In the genomic region with DNA sequence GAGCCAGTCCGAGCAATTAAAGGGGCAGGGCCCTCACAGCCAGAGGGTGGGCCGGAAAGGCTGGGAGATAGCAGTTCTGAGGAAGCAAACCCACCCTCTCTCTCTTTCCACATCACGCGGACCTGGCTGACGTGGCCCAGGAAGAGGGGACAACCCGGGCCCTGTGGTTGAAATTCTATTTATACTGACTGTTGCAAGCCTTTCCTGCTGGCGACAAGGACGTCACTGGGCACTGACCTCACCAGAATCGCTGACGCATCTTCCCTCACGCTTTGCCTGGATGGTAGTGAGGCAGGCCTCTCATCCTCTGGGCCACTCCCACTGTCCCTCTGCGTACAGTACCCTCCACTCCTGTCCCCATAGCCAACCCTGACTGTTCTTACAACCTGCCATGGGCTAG, we compare ENCODE assay signal across 18 mouse cellular contexts. TPM values are rescaled to one million over a fixed set of nuclear protein-coding genes. Genes with fewer than 3 reads are reported as not detected.
DNase-seq lines count a peak whose midpoint lies in the region; ATAC-seq lines count a peak whose summit lies in the region.
"Had no signal": no experiment of that assay in that cellular context is flagged by ENCODE, and none has a peak within 500 bp of the region (broad histone marks: within the 10 kb centered on the region; RNA-seq: fewer than 3 reads in every experiment).

No protein-coding gene starts in this region.

- peaks cover 19% of the 10 kb centered on the region; the same call in 1 of the 2 replicates for H3K4me1 ChIP-seq in liver, embryonic 11.5 days (replicated peaks; ENCODE audit: control insufficient read depth, insufficient read depth, low read length)
- H3K4me1 ChIP-seq in liver, embryonic 12.5 days = peaks cover 86% of the 10 kb centered on the region
- H3K4me1 ChIP-seq: neural tube, embryonic 15.5 days had no signal

- H3K36me3 ChIP-seq in liver, embryonic 11.5 days (ENCODE audit: control insufficient read depth, insufficient read depth, low read length) = no peaks in the 10 kb centered on the region
- peaks cover 42% of the 10 kb centered on the region for H3K36me3 ChIP-seq in liver, embryonic 12.5 days
- H3K36me3 ChIP-seq: embryonic facial prominence, embryonic 15.5 days; neural tube, embryonic 15.5 days had no signal

- no peaks in the 10 kb centered on the region for H3K27me3 ChIP-seq in liver, embryonic 11.5 days (replicated peaks; ENCODE audit: control insufficient read depth, insufficient read depth, low read length)
- H3K27me3 ChIP-seq in liver, embryonic 12.5 days (replicated peaks) = peaks cover 4% of the 10 kb centered on the region; the same call in 1 of the 2 replicates
- H3K27me3 ChIP-seq: embryonic facial prominence, embryonic 15.5 days; forebrain, embryonic 13.5 days; neural tube, embryonic 15.5 days had no signal

- H3K27ac ChIP-seq in liver, embryonic 11.5 days (ENCODE audit: low read depth, low read length) = no peak overlapping the region
- peak overlapping the region; percentile 37 for H3K27ac ChIP-seq in liver, embryonic 12.5 days
- H3K27ac ChIP-seq: embryonic facial prominence, embryonic 15.5 days; forebrain, embryonic 13.5 days; neural tube, embryonic 15.5 days had no signal

- no peaks in the 10 kb centered on the region for H3K9me3 ChIP-seq in liver, embryonic 11.5 days (ENCODE audit: control insufficient read depth, low read length)
- no peaks in the 10 kb centered on the region for H3K9me3 ChIP-seq in liver, embryonic 12.5 days (replicated peaks)
- H3K9me3 ChIP-seq: embryonic facial prominence, embryonic 15.5 days; forebrain, embryonic 13.5 days; neural tube, embryonic 15.5 days had no signal

- H3K4me3 ChIP-seq in liver, embryonic 11.5 days (ENCODE audit: low read depth, low read length) = no peak overlapping the region
- no peak overlapping the region for H3K4me3 ChIP-seq in liver, embryonic 12.5 days
- H3K4me3 ChIP-seq: embryonic facial prominence, embryonic 15.5 days; forebrain, embryonic 13.5 days; neural tube, embryonic 15.5 days had no signal

- H3K4me2 ChIP-seq in liver, embryonic 11.5 days = no peak overlapping the region
- no peak overlapping the region for H3K4me2 ChIP-seq in liver, embryonic 12.5 days
- H3K4me2 ChIP-seq: embryonic facial prominence, embryonic 15.5 days; forebrain, embryonic 13.5 days; neural tube, embryonic 15.5 days had no signal

- ATAC-seq in liver, embryonic 11.5 days (replicated peaks; ENCODE audit: low FRiP score) = no peak
- peak; percentile 17 for ATAC-seq in liver, embryonic 12.5 days
- ATAC-seq in monocyte, adult 5-6 weeks (replicated peaks; ENCODE audit: insufficient number of reproducible peaks, low FRiP score, low TSS enrichment, poor library complexity, severe bottlenecking) = peak; percentile 69
- ATAC-seq: forebrain, embryonic 13.5 days; intestine, embryonic 16.5 days had no signal

- no peak overlapping the region for H3K9ac ChIP-seq in liver, embryonic 11.5 days (ENCODE audit: low read depth, low read length)
- no peak overlapping the region for H3K9ac ChIP-seq in liver, embryonic 12.5 days
- H3K9ac ChIP-seq: embryonic facial prominence, embryonic 15.5 days; forebrain, embryonic 13.5 days; neural tube, embryonic 15.5 days had no signal

- peak; percentile 38 for DNase-seq in liver
- DNase-seq in liver, embryonic 11.5 days (ENCODE audit: low spot score) = no peak
- DNase-seq in c-Kit-positive CD71-negative TER-119-negative erythroid progenitor cells, embryonic 14.5 days (ENCODE audit: low read depth) = peak; percentile 66
- DNase-seq in frontal cortex, postnatal 36 days (ENCODE audit: low spot score in 2 of 2) = no peak
- DNase-seq in gastrocnemius, adult 8-10 months (ENCODE audit: low spot score in 2 of 2) = no peak
- DNase-seq: gastrocnemius, postnatal 10 days; kidney, postnatal 10 days; layer of hippocampus, postnatal 36 days; thymus, postnatal 36 days had no signal

- 48% methylated on average over 12 of the region's 12 CpGs for WGBS in liver, embryonic 11.5 days
- WGBS in liver, embryonic 12.5 days (ENCODE audit: insufficient replicate concordance) = 33% methylated on average over 12 of the region's 12 CpGs

RNA-seq across cellular contexts. Expression of a gene that starts 3.6 kb away (rescaled TPM):
- 0.32 and 0.33 TPM in 2 replicates for polyA plus RNA-seq in liver, embryonic 11.5 days (2014; fragmentation: Nextera tagmentation; extraction: Ambion mirVana)
- 0.48 and 0.55 TPM in 2 replicates for polyA plus RNA-seq in liver, embryonic 12.5 days (2016; fragmentation: Nextera tagmentation; extraction: Ambion mirVana)
- total RNA-seq in monocyte, adult 5-6 weeks (2017) = 75.5 to 155 TPM (median 106 TPM) in 3 replicates
- not detected for total RNA-seq in gastrocnemius, adult 8-10 months (2022)
- total RNA-seq: gastrocnemius, postnatal 10 days; layer of hippocampus, postnatal 36 days had no signal
- polyA plus RNA-seq: forebrain, embryonic 13.5 days; hindbrain, embryonic 11.5 days; limb, embryonic 11.5 days; neural tube, embryonic 15.5 days had no signal

RNA-seq across cellular contexts. Expression of a gene that starts 14.6 kb away (rescaled TPM):
- polyA plus RNA-seq in liver, embryonic 11.5 days (2014; fragmentation: Nextera tagmentation; extraction: Ambion mirVana) = 2.0 and 2.4 TPM in 2 replicates
- 2.1 and 2.3 TPM in 2 replicates for polyA plus RNA-seq in liver, embryonic 12.5 days (2016; fragmentation: Nextera tagmentation; extraction: Ambion mirVana)
- total RNA-seq in monocyte, adult 5-6 weeks (2017) = 0.64 to 8.6 TPM (median 2.4 TPM) in 3 replicates
- total RNA-seq in gastrocnemius, adult 8-10 months (2022) = 1 to 10 TPM in 3 of 4 experiments, under 1 TPM in 1; 0.56 to 2.9 (median 1.8) TPM

RNA-seq across cellular contexts. Expression of a gene that starts 24.7 kb away (rescaled TPM):
- 0.06 TPM in 1 of 2 replicates, not detected in the other for polyA plus RNA-seq in liver, embryonic 11.5 days (2014; fragmentation: Nextera tagmentation; extraction: Ambion mirVana)
- polyA plus RNA-seq in liver, embryonic 12.5 days (2016; fragmentation: Nextera tagmentation; extraction: Ambion mirVana) = not detected in 2 replicates
- 0.29 to 1.1 TPM (median 0.32 TPM) in 3 replicates for total RNA-seq in monocyte, adult 5-6 weeks (2017)
- total RNA-seq in gastrocnemius, adult 8-10 months (2022) = under 1 TPM in 2 of 4 experiments, not detected in 2; 0.19 to 0.22 TPM
- polyA plus RNA-seq: hindbrain, embryonic 11.5 days; midbrain, postnatal 0 days had no signal

RNA-seq across cellular contexts. Expression of a gene that starts 46.1 kb away (rescaled TPM):
- 13.2 and 13.6 TPM in 2 replicates for polyA plus RNA-seq in liver, embryonic 11.5 days (2014; fragmentation: Nextera tagmentation; extraction: Ambion mirVana)
- 9.8 and 10.7 TPM in 2 replicates for polyA plus RNA-seq in liver, embryonic 12.5 days (2016; fragmentation: Nextera tagmentation; extraction: Ambion mirVana)
- total RNA-seq in monocyte, adult 5-6 weeks (2017) = 9.5 to 17.6 TPM (median 16.9 TPM) in 3 replicates
- total RNA-seq in gastrocnemius, adult 8-10 months (2022) = 1 to 10 TPM; 2.7 to 4.5 (median 3.7) TPM

Comparison
In these comparisons a context has a peak if more than half of its experiments do, and no peak if none do; other contexts are left out.
1. DNase-seq: peak in liver (single experiment) and c-Kit-positive CD71-negative TER-119-negative erythroid progenitor cells, embryonic 14.5 days (single experiment); none in liver, embryonic 11.5 days (single experiment), frontal cortex, postnatal 36 days (0 of 2) and gastrocnemius, adult 8-10 months (0 of 2).
2. RNA of a gene that starts 3.6 kb away (total RNA-seq): 75.5 to 155 TPM in monocyte, adult 5-6 weeks; not detected in gastrocnemius, adult 8-10 months; every median in the first group is over 10 times any median in the second.